Mouse (Mus musculus): ENCODE results near the gene Setd1b. TPM values are rescaled to one million over a fixed set of nuclear protein-coding genes. Genes with fewer than 3 reads are reported as not detected.

Gene Setd1b
- polyA plus RNA-seq, 1 experiment from 2014 or later = 14.2 TPM

DNA sequence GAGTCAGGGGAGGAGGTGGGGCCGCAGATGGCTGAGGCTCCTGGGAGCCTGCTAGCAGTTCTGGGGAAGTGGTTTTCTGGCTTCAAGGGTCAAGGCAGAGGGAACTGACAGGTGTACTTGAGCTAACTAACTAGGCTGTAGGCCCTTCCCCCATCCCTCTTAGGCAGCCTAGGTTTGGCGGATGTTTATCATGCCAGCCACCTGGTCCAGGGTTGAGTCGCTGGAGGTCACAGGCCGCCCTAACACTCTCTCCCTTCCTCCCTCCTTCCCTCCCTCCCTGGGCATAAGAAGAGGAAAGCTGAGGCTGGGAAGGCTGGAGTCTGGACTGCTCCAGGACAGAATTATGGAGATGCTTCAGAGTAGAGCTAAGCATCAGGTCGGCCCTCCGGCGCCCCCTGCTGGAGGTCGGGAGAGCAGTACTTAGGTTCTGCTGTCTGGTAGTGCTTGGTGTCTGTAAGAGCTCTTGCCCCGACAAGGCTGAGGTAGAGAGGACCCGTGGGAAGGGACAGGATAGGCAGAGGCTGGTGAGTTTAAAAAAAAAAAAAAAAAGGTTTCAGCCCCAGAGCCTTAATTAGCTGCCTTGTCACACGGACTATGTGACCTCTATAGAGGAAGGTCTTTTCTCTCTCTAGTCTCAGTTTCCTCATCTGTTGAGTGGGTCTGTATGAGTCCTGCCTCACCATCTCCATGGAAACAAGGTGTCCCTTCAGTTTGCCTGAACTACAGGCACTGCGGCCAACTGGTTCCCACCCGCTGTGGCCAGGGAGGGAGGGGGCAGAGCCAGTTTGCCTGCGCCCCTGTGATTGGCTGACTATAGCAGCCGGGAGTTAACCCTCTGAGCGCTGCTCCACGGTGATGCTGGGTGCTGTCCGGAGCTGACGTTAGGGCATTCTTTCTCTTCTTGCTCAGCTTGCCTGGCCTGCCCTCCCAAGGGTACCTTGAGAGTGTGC, 7.7 kb downstream of the Setd1b start:
- no peaks in the 10 kb centered on the region for H3K9me3 ChIP-seq (ENCODE audit: control insufficient read depth, low read length)
- H3K27me3 ChIP-seq (ENCODE audit: control insufficient read depth, insufficient read depth, low read length) = no peaks in the 10 kb centered on the region
- H3K4me1 ChIP-seq (replicated peaks; ENCODE audit: control insufficient read depth, insufficient read depth, low read length) = peaks cover 17% of the 10 kb centered on the region
- DNase-seq (ENCODE audit: low spot score) (peak; percentile 92), ATAC-seq (ENCODE audit: low FRiP score) (peak; percentile 75)
- H3K4me3 ChIP-seq (ENCODE audit: low read depth, low read length) = peak overlapping the region; percentile 25
- H3K4me2 ChIP-seq (replicated peaks; ENCODE audit: low read depth, low read length) = peak overlapping the region; percentile 37
- 15% methylated on average over 19 of the region's 19 CpGs for WGBS
- peak overlapping the region; percentile 4; the same call in 1 of the 2 replicates for H3K9ac ChIP-seq (ENCODE audit: low read depth, low read length)
- H3K27ac ChIP-seq (ENCODE audit: low read depth, low read length) = no peak overlapping the region
- peaks cover 21% of the 10 kb centered on the region; the same call in 1 of the 2 replicates for H3K36me3 ChIP-seq (ENCODE audit: control insufficient read depth, insufficient read depth, low read length)

DNA sequence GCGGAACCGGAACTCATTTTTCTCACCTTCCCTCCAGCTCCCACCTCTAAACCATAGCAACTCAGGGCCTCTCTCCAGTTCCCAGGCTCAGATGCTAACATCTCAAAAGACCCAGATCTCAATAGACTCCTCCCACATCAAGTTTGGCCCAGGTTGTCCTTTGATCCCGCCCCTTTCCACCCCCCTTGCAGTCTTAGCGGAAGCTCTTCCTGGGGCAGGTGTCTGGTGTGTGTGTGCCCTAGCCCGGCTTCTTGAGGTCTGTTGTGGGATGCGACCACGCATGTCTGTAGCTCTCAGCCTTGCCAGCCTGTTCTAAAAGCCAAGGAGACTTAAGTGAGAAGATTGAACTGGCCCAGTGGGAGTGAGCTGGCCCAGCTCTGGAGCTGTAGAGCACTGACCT, 8.6 kb downstream of the Setd1b start:
- no peak for DNase-seq (ENCODE audit: low spot score)
- H3K9me3 ChIP-seq (ENCODE audit: control insufficient read depth, low read length) = no peaks in the 10 kb centered on the region
- ATAC-seq (ENCODE audit: low FRiP score) = no peak
- 44% methylated on average over 7 of the region's 7 CpGs for WGBS
- no peaks in the 10 kb centered on the region for H3K27me3 ChIP-seq (ENCODE audit: control insufficient read depth, insufficient read depth, low read length)
- H3K4me2 ChIP-seq (replicated peaks; ENCODE audit: low read depth, low read length) = peak overlapping the region; percentile 37
- no peak overlapping the region for H3K27ac ChIP-seq (ENCODE audit: low read depth, low read length)
- H3K9ac ChIP-seq (ENCODE audit: low read depth, low read length) = peak overlapping the region; percentile 19; the same call in 1 of the 2 replicates
- H3K4me3 ChIP-seq (ENCODE audit: low read depth, low read length) = peak overlapping the region; percentile 25
- peaks cover 12% of the 10 kb centered on the region for H3K4me1 ChIP-seq (replicated peaks; ENCODE audit: control insufficient read depth, insufficient read depth, low read length)
- H3K36me3 ChIP-seq (ENCODE audit: control insufficient read depth, insufficient read depth, low read length) = peaks cover 21% of the 10 kb centered on the region; the same call in 1 of the 2 replicates

DNA sequence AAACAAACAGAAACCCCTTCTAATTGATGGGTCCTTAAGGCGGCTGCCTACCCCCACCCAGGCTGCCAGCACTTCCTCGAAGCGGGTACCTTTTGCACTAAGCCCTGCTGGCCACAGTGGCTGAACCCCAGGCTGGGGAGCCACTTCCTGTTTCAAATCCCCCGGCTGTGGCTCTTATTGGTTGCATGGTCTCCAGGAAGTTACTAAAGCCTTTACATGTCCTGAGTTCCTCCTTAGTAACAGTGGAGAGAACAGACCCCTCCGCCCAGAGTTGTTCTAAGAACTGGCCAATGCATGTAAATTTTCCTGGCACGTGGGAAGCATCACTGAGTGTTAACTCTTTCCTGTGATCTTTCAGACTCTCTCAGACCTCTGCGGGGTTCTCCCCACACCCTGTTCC, 9.1 kb downstream of the Setd1b start:
- Histone ChIP-seq H3K4me2 (replicated peaks; ENCODE audit: low read depth, low read length) (peak overlapping the region; percentile 37), H3K27me3 (ENCODE audit: control insufficient read depth, insufficient read depth, low read length) (no peaks in the 10 kb centered on the region), H3K9ac (ENCODE audit: low read depth, low read length) (peak overlapping the region; percentile 19; the same call in 1 of the 2 replicates), H3K9me3 (ENCODE audit: control insufficient read depth, low read length) (no peaks in the 10 kb centered on the region), H3K4me1 (replicated peaks; ENCODE audit: control insufficient read depth, insufficient read depth, low read length) (peaks cover 10% of the 10 kb centered on the region), H3K4me3 (ENCODE audit: low read depth, low read length) (no peak overlapping the region), H3K36me3 (ENCODE audit: control insufficient read depth, insufficient read depth, low read length) (peaks cover 21% of the 10 kb centered on the region; the same call in 1 of the 2 replicates), H3K27ac (ENCODE audit: low read depth, low read length) (no peak overlapping the region)
- 47% methylated on average over 7 of the region's 7 CpGs for WGBS
- DNase-seq (ENCODE audit: low spot score) (no peak), ATAC-seq (ENCODE audit: low FRiP score) (no peak)

DNA sequence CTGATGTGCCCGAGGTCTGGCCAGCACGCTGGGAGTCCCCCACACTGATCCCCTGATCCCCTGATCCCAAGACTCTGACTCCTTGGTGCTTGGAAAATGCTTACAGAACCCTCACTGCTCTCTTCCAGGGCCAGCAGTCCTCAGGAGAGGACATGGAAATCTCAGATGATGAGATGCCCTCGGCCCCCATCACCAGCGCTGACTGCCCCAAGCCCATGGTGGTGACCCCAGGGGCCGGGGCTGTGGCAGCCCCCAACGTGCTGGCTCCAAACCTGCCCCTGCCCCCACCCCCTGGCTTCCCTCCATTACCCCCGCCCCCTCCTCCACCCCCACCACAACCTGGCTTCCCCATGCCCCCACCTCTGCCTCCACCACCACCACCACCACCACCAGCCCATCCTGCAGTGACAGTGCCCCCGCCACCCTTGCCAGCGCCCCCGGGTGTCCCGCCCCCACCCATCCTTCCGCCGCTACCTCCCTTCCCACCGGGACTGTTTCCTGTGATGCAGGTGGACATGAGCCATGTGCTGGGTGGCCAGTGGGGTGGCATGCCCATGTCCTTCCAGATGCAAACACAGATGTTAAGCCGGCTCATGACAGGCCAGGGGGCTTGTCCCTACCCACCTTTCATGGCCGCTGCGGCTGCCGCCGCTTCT, 9.8 kb downstream of the Setd1b start:
- DNase-seq (ENCODE audit: low spot score) (no peak), ATAC-seq (ENCODE audit: low FRiP score) (no peak)
- WGBS = 95% methylated on average over 11 of the region's 19 CpGs
- no peak overlapping the region for H3K27ac ChIP-seq (ENCODE audit: low read depth, low read length)
- no peak overlapping the region for H3K4me2 ChIP-seq (replicated peaks; ENCODE audit: low read depth, low read length)
- no peak overlapping the region for H3K9ac ChIP-seq (ENCODE audit: low read depth, low read length)
- H3K36me3 ChIP-seq (ENCODE audit: control insufficient read depth, insufficient read depth, low read length) = peaks cover 14% of the 10 kb centered on the region; the same call in 1 of the 2 replicates
- peaks cover 10% of the 10 kb centered on the region for H3K4me1 ChIP-seq (replicated peaks; ENCODE audit: control insufficient read depth, insufficient read depth, low read length)
- H3K4me3 ChIP-seq (ENCODE audit: low read depth, low read length) = no peak overlapping the region
- H3K9me3 ChIP-seq (ENCODE audit: control insufficient read depth, low read length) = no peaks in the 10 kb centered on the region
- no peaks in the 10 kb centered on the region for H3K27me3 ChIP-seq (ENCODE audit: control insufficient read depth, insufficient read depth, low read length)

DNA sequence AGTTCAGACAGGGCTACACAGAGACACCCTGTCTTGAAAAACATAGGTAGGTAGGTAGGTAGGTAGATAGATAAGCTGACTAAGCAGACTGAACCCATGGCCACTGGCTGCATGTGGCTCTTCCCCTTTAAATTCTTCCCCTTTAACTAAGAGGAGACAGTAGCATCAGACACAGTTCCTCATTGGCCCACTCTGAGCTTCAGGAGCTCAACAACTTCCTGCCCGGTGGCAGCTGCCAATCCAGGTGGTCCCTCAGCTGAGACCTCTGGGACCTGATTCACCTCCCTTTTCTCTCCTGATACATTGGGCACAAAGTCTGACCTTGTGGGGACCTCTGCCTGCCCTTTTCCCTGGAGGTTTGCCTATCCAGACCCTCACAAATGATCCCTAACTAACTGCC, 10.9 kb downstream of the Setd1b start:
- Histone ChIP-seq H3K4me1 (replicated peaks; ENCODE audit: control insufficient read depth, insufficient read depth, low read length) (peaks cover 10% of the 10 kb centered on the region), H3K4me2 (replicated peaks; ENCODE audit: low read depth, low read length) (no peak overlapping the region), H3K27ac (ENCODE audit: low read depth, low read length) (no peak overlapping the region), H3K36me3 (ENCODE audit: control insufficient read depth, insufficient read depth, low read length) (peaks cover 11% of the 10 kb centered on the region; the same call in 1 of the 2 replicates), H3K4me3 (ENCODE audit: low read depth, low read length) (no peak overlapping the region), H3K9ac (ENCODE audit: low read depth, low read length) (no peak overlapping the region), H3K9me3 (ENCODE audit: control insufficient read depth, low read length) (no peaks in the 10 kb centered on the region), H3K27me3 (ENCODE audit: control insufficient read depth, insufficient read depth, low read length) (no peaks in the 10 kb centered on the region)
- ATAC-seq (ENCODE audit: low FRiP score) (no peak), DNase-seq (ENCODE audit: low spot score) (no peak)
- WGBS = 75% methylated on average over 1 of the region's 1 CpGs

DNA sequence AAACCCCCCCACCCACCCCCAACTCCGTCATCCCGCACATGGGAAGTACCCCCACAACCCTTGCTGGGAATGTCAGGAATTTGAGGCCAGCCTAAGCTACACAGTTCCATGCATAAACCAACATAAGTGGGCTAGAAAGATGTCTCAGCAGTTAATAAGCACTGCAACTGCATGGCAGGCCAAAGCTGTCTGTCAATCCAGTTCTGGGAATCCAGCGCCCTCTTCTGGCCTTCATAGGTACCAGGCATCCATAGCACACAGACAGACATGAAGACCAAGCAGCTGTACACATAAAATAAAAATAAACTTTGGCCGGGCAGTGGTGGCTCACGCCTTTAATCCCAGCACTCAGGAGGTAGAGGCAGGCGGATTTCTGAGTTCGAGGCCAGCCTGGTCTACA, 13.4 kb downstream of the Setd1b start:
- 60% methylated on average over 7 of the region's 7 CpGs for WGBS
- peak; percentile 82 for DNase-seq (ENCODE audit: low spot score)
- H3K4me3 ChIP-seq (ENCODE audit: low read depth, low read length) = no peak overlapping the region
- no peak overlapping the region for H3K9ac ChIP-seq (ENCODE audit: low read depth, low read length)
- peaks cover 19% of the 10 kb centered on the region for H3K36me3 ChIP-seq (ENCODE audit: control insufficient read depth, insufficient read depth, low read length)
- H3K27ac ChIP-seq (ENCODE audit: low read depth, low read length) = no peak overlapping the region
- no peak for ATAC-seq (ENCODE audit: low FRiP score)
- no peaks in the 10 kb centered on the region for H3K27me3 ChIP-seq (ENCODE audit: control insufficient read depth, insufficient read depth, low read length)
- no peak overlapping the region for H3K4me2 ChIP-seq (replicated peaks; ENCODE audit: low read depth, low read length)
- peaks cover 5% of the 10 kb centered on the region; the same call in 1 of the 2 replicates for H3K4me1 ChIP-seq (replicated peaks; ENCODE audit: control insufficient read depth, insufficient read depth, low read length)
- H3K9me3 ChIP-seq (ENCODE audit: control insufficient read depth, low read length) = no peaks in the 10 kb centered on the region

DNA sequence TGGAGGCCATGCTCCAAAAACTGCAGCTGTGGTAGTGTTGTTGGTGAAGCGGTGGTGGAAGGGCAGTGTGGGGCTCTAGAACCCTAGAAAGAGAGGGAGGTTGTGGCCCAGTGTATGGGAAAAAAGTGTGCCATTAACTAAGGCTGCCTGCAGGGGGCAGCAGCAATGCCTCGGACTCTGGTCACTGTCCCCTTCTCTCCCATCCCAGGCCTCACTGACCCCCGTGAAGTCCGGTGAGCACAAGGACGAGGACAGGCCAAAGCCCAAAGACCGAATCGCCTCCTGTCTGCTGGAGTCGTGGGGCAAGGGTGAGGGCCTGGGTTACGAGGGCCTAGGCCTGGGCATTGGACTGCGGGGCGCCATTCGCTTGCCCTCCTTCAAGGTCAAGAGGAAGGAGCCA, 14.8 kb downstream of the Setd1b start:
- Histone ChIP-seq H3K4me2 (replicated peaks; ENCODE audit: low read depth, low read length) (no peak overlapping the region), H3K36me3 (ENCODE audit: control insufficient read depth, insufficient read depth, low read length) (peaks cover 29% of the 10 kb centered on the region), H3K27ac (ENCODE audit: low read depth, low read length) (no peak overlapping the region), H3K4me3 (ENCODE audit: low read depth, low read length) (no peak overlapping the region), H3K9me3 (ENCODE audit: control insufficient read depth, low read length) (no peaks in the 10 kb centered on the region), H3K27me3 (ENCODE audit: control insufficient read depth, insufficient read depth, low read length) (no peaks in the 10 kb centered on the region), H3K4me1 (replicated peaks; ENCODE audit: control insufficient read depth, insufficient read depth, low read length) (no peaks in the 10 kb centered on the region), H3K9ac (ENCODE audit: low read depth, low read length) (no peak overlapping the region)
- DNase-seq (ENCODE audit: low spot score) (peak; percentile 38), ATAC-seq (ENCODE audit: low FRiP score) (no peak)
- 86% methylated on average over 12 of the region's 12 CpGs for WGBS

DNA sequence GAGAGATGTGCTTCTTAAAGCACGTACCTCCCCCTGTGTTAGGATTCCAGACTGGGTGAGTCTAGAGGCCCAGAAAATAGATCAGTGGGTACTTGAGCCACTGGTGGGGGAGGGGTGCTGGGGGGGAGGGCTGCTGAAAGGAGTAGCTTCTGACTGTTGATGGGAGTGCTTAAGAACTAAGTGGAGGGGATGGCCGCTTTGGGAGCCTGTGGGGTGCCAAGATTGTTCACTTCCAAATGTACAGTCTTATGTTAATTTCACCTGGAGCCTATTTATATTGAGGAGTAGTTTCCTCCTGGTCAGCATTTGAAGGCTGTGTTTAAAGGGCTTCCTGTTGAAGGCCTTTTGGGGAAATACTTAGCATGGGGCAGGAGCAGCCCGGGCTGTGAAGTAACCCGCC, 16.0 kb downstream of the Setd1b start:
- Histone ChIP-seq H3K27ac (ENCODE audit: low read depth, low read length) (no peak overlapping the region), H3K4me1 (replicated peaks; ENCODE audit: control insufficient read depth, insufficient read depth, low read length) (no peaks in the 10 kb centered on the region), H3K4me3 (ENCODE audit: low read depth, low read length) (no peak overlapping the region), H3K4me2 (replicated peaks; ENCODE audit: low read depth, low read length) (no peak overlapping the region), H3K27me3 (ENCODE audit: control insufficient read depth, insufficient read depth, low read length) (no peaks in the 10 kb centered on the region), H3K36me3 (ENCODE audit: control insufficient read depth, insufficient read depth, low read length) (peaks cover 29% of the 10 kb centered on the region), H3K9ac (ENCODE audit: low read depth, low read length) (no peak overlapping the region), H3K9me3 (ENCODE audit: control insufficient read depth, low read length) (no peaks in the 10 kb centered on the region)
- ATAC-seq (ENCODE audit: low FRiP score) (no peak), DNase-seq (ENCODE audit: low spot score) (no peak)
- WGBS = 92% methylated on average over 4 of the region's 4 CpGs
